Mouse (Mus musculus) left cerebral cortex, postnatal 10 days (tissue): Measurements from ENCODE around the gene Ces1d. TPM values are rescaled to one million over a fixed set of nuclear protein-coding genes. Genes with fewer than 3 reads are reported as not detected.
A peak's percentile ranks its signal among the peaks of the same experiment; 100 is the strongest.
"Not testable (repeated sequence)": the region's sequence is repeated elsewhere in the genome, so short reads cannot be mapped to it uniquely, and the experiment has no call there.

Source experiments
- DNase-seq, 2 experiments: peaks; one replicate each; pipeline ENCODE4 v3.0.0; 2021 to 2022; ENCODE audit warnings: low spot score in 2 of 2, mixed read lengths in 1 of 2; ENCODE audit errors: extremely low spot score in 1 of 2
- intact Hi-C: fragments of 180-260 bp; cut with DNase I; formaldehyde crosslinking; loops from one replicate; pipeline ENCODE4 v1.15.1; 2025
- total RNA-seq, 2 experiments: library from RNA; stranded (reverse); gene quantifications; 2 replicates each; pipeline ENCODE4 v1.2.3; 2021

The Ces1d gene
- total RNA-seq = not detected

GRCm38 (mm10) chr8:93197685-93198525 lies at the start of gene Ces1d:
Ces1d (minus strand) TSS chr8:93197838.
- intact Hi-C loops = no loop called here

GRCm38 (mm10) chr8:93246057-93246456 lies 48.4 kb upstream of the Ces1d start:
- intact Hi-C loops = no loop called here

More at GRCm38 (mm10) chr8:93197685-93198525, at the start of gene Ces1d:
- no peak for DNase-seq

GRCm38 (mm10) chr8:93239884-93240283 lies 42.2 kb upstream of the Ces1d start:
- peak in 1 of 2 experiments; percentile 22 for DNase-seq
- intact Hi-C loops = no loop called here

More at GRCm38 (mm10) chr8:93246057-93246456, 48.4 kb upstream of the Ces1d start:
- DNase-seq = no peak

GRCm38 (mm10) chr8:93235681-93236080 lies 38.0 kb upstream of the Ces1d start:
- DNase-seq = no peak
- intact Hi-C loops = no loop called here

GRCm38 (mm10) chr8:93234706-93235105 lies 37.1 kb upstream of the Ces1d start:
- no peak for DNase-seq
- intact Hi-C loops = no loop called here

- intact Hi-C loops = no loop called here
- no peak for DNase-seq
These were observed 36.4 kb upstream of the Ces1d start for GRCm38 (mm10) chr8:93234068-93234467.

- intact Hi-C loops = no loop called here
- no peak for DNase-seq
These were observed 31.8 kb upstream of the Ces1d start, which contains the start of gene Ces1e for GRCm38 (mm10) chr8:93229446-93229845. Ces1e (minus strand) TSS chr8:93229619.

- intact Hi-C loops = no loop called here
These were observed 31.2 kb upstream of the Ces1d start for GRCm38 (mm10) chr8:93228673-93229370.

GRCm38 (mm10) chr8:93226471-93226870 lies 28.8 kb upstream of the Ces1d start:
- DNase-seq, intact Hi-C loops: not testable (repeated sequence)

More at GRCm38 (mm10) chr8:93228673-93229370, 31.2 kb upstream of the Ces1d start:
- DNase-seq = no peak

GRCm38 (mm10) chr8:93221896-93222295 lies 24.3 kb upstream of the Ces1d start:
- intact Hi-C loops = loop anchor here (5.0 kb wide), 1 partner anchor 170 kb away; no protein-coding TSS in a partner anchor
- no peak for DNase-seq

GRCm38 (mm10) chr8:93217867-93218266 lies 20.2 kb upstream of the Ces1d start:
- intact Hi-C loops = no loop called here
- no peak for DNase-seq

GRCm38 (mm10) chr8:93217375-93217774 lies 19.7 kb upstream of the Ces1d start:
- intact Hi-C loops = no loop called here
- DNase-seq = no peak

- DNase-seq = no peak
- intact Hi-C loops = no loop called here
These were observed 13.5 kb upstream of the Ces1d start for GRCm38 (mm10) chr8:93211091-93211490.

- intact Hi-C loops = not testable (repeated sequence)
These were observed 1.5 kb upstream of the Ces1d start for GRCm38 (mm10) chr8:93199146-93199545.

GRCm38 (mm10) chr8:93196436-93196835 lies 1.2 kb downstream of the Ces1d start:
- intact Hi-C loops = no loop called here
- DNase-seq = no peak

More at GRCm38 (mm10) chr8:93199146-93199545, 1.5 kb upstream of the Ces1d start:
- not testable (repeated sequence) for DNase-seq

- intact Hi-C loops = no loop called here
These were observed 17.0 kb downstream of the Ces1d start for GRCm38 (mm10) chr8:93180581-93181129.

GRCm38 (mm10) chr8:93176593-93176992 lies 21.0 kb downstream of the Ces1d start:
- intact Hi-C loops = no loop called here
- no peak for DNase-seq

More at GRCm38 (mm10) chr8:93180581-93181129, 17.0 kb downstream of the Ces1d start:
- no peak for DNase-seq

- intact Hi-C loops = no loop called here
- no peak for DNase-seq
These were observed 23.1 kb downstream of the Ces1d start for GRCm38 (mm10) chr8:93174554-93174953.

- no peak for DNase-seq
- intact Hi-C loops = no loop called here
These were observed 25.6 kb downstream of the Ces1d start for GRCm38 (mm10) chr8:93171846-93172590.
